Mouse (Mus musculus) midbrain, postnatal 0 days (tissue): Measurements from ENCODE around the gene Tmem51. TPM values are rescaled to one million over a fixed set of nuclear protein-coding genes. Genes with fewer than 3 reads are reported as not detected.

Source experiments
- ATAC-seq: fragments of 200-750 bp; cut with Nextera tagmentation; 2 replicates; pipeline ENCODE4 v1.8.0; 2017; ENCODE audit warnings: moderate number of reproducible peaks, mild to moderate bottlenecking, moderate TSS enrichment, moderate library complexity; ENCODE audit not compliant: low FRiP score
- DNase-seq: peaks from one replicate; pipeline ENCODE4 v3.0.0-alpha.2; 2015; ENCODE audit warnings: low spot score
- H3K27ac ChIP-seq: fragments of 300-500 bp; sonication (generic); 2 replicates; pipeline ENCODE4 v1.5.1; 2014; ENCODE audit warnings: low read depth, mild to moderate bottlenecking, low read length, mixed read lengths
- H3K27me3 ChIP-seq: fragments of 300-500 bp; sonication (generic); 2 replicates; pipeline ENCODE4 v1.6.1; 2014; ENCODE audit warnings: low read length, control low read depth, mixed read lengths; ENCODE audit not compliant: insufficient read depth
- H3K36me3 ChIP-seq: fragments of 300-500 bp; sonication (generic); 2 replicates; pipeline ENCODE4 v1.6.1; 2014; ENCODE audit warnings: low read length, control low read depth, mixed read lengths; ENCODE audit not compliant: insufficient read depth
- H3K4me1 ChIP-seq: fragments of 300-500 bp; sonication (generic); 2 replicates; pipeline ENCODE4 v1.6.1; 2014; ENCODE audit warnings: mild to moderate bottlenecking, control low read depth, antibody characterized with exemption, low read length, mixed read lengths; ENCODE audit not compliant: insufficient read depth
- H3K4me2 ChIP-seq: fragments of 300-500 bp; sonication (generic); 2 replicates; pipeline ENCODE4 v1.6.1; 2014; ENCODE audit warnings: low read depth, mild to moderate bottlenecking, low read length, mixed read lengths; ENCODE audit not compliant: poor library complexity, severe bottlenecking
- H3K4me3 ChIP-seq: fragments of 300-500 bp; sonication (generic); 2 replicates; pipeline ENCODE4 v1.5.1; 2014; ENCODE audit warnings: low read depth, mild to moderate bottlenecking, low read length, moderate library complexity
- H3K9ac ChIP-seq: fragments of 300-500 bp; sonication (generic); replicated peaks from 2 replicates; pipeline ENCODE4 v1.6.1; 2014; ENCODE audit warnings: mild to moderate bottlenecking, low read length, moderate library complexity, mixed read lengths; ENCODE audit not compliant: poor library complexity, severe bottlenecking
- H3K9me3 ChIP-seq: fragments of 300-500 bp; sonication (generic); 2 replicates; pipeline ENCODE4 v1.6.1; 2016; ENCODE audit warnings: low read length, control low read depth
- CTCF ChIP-seq: IDR thresholded peaks from 2 replicates; pipeline ENCODE4 v1.5.1; 2016; ENCODE audit warnings: antibody characterized with exemption, mild to moderate bottlenecking
- WGBS: fragments of 180-500 bp; shearing (Covaris S2); extraction: QIAGEN DNeasy Blood & Tissue Kit; methylation state at CpG from one replicate; pipeline ENCODE4 v1.1.7; 2014; 5-methylcytosine and 5-hydroxymethylcytosine counted together
- polyA plus RNA-seq: library from polyadenylated mRNA; unstranded; fragments of >200 nt; fragmentation: Nextera tagmentation; extraction: Ambion mirVana; gene quantifications from 2 replicates; pipeline ENCODE4 v1.2.1, GENCODE M21; 2015
- total RNA-seq: library from RNA; depleted of rRNA; stranded (reverse); fragments of >200 nt; gene quantifications from 2 replicates; pipeline ENCODE4 v1.2.3, GENCODE M21; 2014

Tmem51 gene
- total and polyA plus RNA-seq, 2 experiments from 2014 or later: 5.9 to 7.9 TPM

DNA sequence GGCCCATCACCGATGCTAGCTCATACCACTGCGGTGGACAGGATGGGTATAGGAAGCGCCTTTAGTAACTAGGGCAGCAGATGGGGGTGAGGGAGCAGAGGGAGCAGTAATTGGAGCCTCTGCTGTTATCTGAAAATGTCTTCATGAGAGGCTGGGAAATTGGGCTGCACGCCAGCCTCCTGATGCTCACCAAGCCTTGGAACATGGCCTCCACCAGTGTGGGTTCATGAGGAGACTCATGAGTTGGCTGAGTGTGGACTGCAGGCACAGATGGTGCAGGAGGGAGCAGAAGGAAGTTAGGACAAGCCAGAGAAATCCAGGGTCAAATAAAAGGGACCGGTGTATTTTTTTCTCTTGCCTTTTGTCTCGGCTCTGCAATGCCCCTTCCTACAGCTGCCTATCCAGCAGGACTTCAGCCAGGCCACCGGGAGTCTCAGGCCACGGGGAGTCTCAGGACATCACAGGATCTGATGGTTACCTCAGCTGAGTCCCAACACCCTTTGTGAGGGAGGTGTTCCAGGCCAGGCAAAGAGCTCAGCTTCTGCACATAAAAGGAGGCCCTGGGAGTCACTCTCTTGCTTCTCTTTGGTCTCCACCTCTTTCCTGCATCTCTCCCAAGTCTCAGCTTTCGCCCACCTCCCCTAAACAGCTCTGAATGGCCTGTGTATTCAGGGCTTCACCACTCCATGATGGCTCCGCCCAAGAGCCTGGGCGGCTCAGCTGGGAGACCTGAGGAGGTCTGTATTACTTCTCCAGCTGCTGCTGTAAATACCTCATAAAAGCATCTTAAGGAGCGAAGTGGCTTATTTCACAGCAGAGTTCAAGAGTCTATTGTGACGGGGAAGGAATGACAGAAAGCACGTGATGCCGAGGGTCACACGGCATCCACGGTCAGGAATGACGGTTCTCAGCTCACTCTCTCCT lies 23.4 kb downstream of the Tmem51 start:
- no peaks in the 10 kb centered on the region for H3K36me3 ChIP-seq
- no peak; the same call in 1 of the 2 replicates for ATAC-seq
- H3K4me2 ChIP-seq: no peak overlapping the region
- 61% methylated on average over 18 of the region's 18 CpGs for WGBS
- no peak for TF ChIP-seq CTCF
- H3K27ac ChIP-seq: no peak overlapping the region
- no peak overlapping the region for H3K4me3 ChIP-seq
- no peaks in the 10 kb centered on the region for H3K27me3 ChIP-seq
- no peak overlapping the region for H3K9ac ChIP-seq
- no peaks in the 10 kb centered on the region for H3K4me1 ChIP-seq
- H3K9me3 ChIP-seq: no peaks in the 10 kb centered on the region
- peak; percentile 88 for DNase-seq

GRCm38 (mm10) chr4:142059841-142060193 lies 24.3 kb downstream of the Tmem51 start:
- H3K27me3 ChIP-seq: no peaks in the 10 kb centered on the region
- H3K4me2 ChIP-seq: no peak overlapping the region
- no peaks in the 10 kb centered on the region for H3K36me3 ChIP-seq
- no peak for DNase-seq
- no peaks in the 10 kb centered on the region for H3K4me1 ChIP-seq
- no peak overlapping the region for H3K4me3 ChIP-seq
- WGBS: 89% methylated on average over 8 of the region's 8 CpGs
- H3K9ac ChIP-seq: no peak overlapping the region
- no peak for TF ChIP-seq CTCF
- ATAC-seq: no peak
- H3K27ac ChIP-seq: no peak overlapping the region
- H3K9me3 ChIP-seq: no peaks in the 10 kb centered on the region

GRCm38 (mm10) chr4:142059113-142059840 lies 24.8 kb downstream of the Tmem51 start:
- 74% methylated on average over 13 of the region's 13 CpGs for WGBS
- H3K27me3 ChIP-seq: no peaks in the 10 kb centered on the region
- no peak overlapping the region for H3K4me3 ChIP-seq
- no peak overlapping the region for H3K27ac ChIP-seq
- no peak overlapping the region for H3K9ac ChIP-seq
- no peaks in the 10 kb centered on the region for H3K9me3 ChIP-seq
- TF ChIP-seq CTCF: no peak
- DNase-seq (no peak), ATAC-seq (no peak)
- no peaks in the 10 kb centered on the region for H3K36me3 ChIP-seq
- no peak overlapping the region for H3K4me2 ChIP-seq
- H3K4me1 ChIP-seq: no peaks in the 10 kb centered on the region

DNA sequence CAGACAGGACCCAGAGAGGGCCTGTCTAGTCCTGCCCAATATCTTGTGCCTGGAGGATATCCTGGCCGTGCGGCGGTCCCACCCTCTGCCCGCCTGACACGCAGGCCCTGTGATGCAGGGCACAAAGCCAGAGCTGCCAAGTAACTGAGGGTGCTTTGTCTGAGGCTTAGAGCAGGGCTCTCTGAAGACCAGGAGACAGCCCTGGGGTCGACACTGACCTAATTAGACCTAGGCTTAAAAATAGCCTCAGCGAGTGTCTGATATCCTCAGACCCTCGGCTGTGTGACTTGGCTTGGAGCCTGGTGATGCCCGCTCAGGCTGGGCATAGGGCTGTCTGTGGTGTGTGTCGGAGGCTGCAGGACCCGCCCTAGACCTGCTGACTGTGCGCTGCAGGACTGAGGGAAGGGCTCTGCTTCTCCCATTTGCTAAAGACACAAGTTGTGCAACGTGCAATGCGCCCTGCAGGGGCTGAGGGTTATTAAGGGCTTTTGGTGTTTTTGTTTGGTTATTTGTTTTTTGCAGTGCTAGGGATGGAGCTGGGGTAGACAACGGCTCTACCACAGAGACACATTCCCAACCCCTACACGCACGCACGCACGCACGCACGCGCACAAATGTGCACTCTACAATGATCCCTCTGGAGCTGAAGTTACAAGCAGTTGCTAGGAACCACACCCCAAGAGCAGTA lies 26.4 kb downstream of the Tmem51 start:
- no peak for ATAC-seq
- peak; percentile 56 for DNase-seq
- TF ChIP-seq CTCF: no peak
- WGBS: 74% methylated on average over 22 of the region's 22 CpGs
- H3K36me3 ChIP-seq: no peaks in the 10 kb centered on the region
- H3K27ac ChIP-seq: no peak overlapping the region
- no peaks in the 10 kb centered on the region for H3K27me3 ChIP-seq
- no peak overlapping the region for H3K4me3 ChIP-seq
- H3K9me3 ChIP-seq: no peaks in the 10 kb centered on the region
- no peaks in the 10 kb centered on the region for H3K4me1 ChIP-seq
- H3K9ac ChIP-seq: no peak overlapping the region
- no peak overlapping the region for H3K4me2 ChIP-seq

GRCm38 (mm10) chr4:142055600-142055999 lies 28.5 kb downstream of the Tmem51 start:
- no peaks in the 10 kb centered on the region for H3K27me3 ChIP-seq
- no peaks in the 10 kb centered on the region for H3K9me3 ChIP-seq
- WGBS: 89% methylated on average over 8 of the region's 8 CpGs
- H3K4me2 ChIP-seq: no peak overlapping the region
- H3K36me3 ChIP-seq: no peaks in the 10 kb centered on the region
- DNase-seq: peak; percentile 53
- no peak overlapping the region for H3K9ac ChIP-seq
- H3K27ac ChIP-seq: no peak overlapping the region
- no peak for ATAC-seq
- H3K4me1 ChIP-seq: no peaks in the 10 kb centered on the region
- TF ChIP-seq CTCF: no peak
- no peak overlapping the region for H3K4me3 ChIP-seq
